Mouse (Mus musculus): ENCODE results near the gene Hyou1. TPM values are rescaled to one million over a fixed set of nuclear protein-coding genes. Genes with fewer than 3 reads are reported as not detected.
"Not testable (repeated sequence)": the region's sequence is repeated elsewhere in the genome, so short reads cannot be mapped to it uniquely, and the experiment has no call there.

Hyou1 gene
- polyA plus RNA-seq, 1 experiment, result 114 TPM

DNA sequence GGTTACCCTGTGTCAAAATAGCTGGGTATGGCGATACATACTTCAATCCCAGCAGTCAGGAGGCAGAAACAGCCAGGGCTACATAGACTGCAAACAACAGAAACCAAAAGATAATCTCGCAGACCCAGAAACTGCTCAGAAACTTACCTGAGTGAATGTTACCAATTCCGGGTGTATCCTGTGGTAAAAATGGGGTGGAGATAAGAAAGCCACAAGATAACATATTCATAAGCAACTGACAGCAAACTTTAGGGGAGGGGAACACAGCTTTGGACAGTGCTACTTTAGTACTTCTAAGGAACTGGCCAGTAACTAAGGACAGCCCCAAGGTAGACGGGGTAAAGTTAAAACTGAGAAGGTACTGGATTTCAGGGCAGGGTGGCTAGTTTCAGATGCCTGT lies 33.0 kb downstream of the Hyou1 start:
- TF ChIP-seq POLR2A (IDR thresholded peaks at IDR 0.05; ENCODE audit: insufficient read depth, low read length), result no peak
- no peak for TF ChIP-seq EP300 (IDR thresholded peaks at IDR 0.05; ENCODE audit: insufficient read depth, low read depth, low read length)
- no peak for TF ChIP-seq CTCF (IDR thresholded peaks at IDR 0.05; ENCODE audit: low read depth, low read length)
- H3K36me3 ChIP-seq (ENCODE audit: control insufficient read depth, insufficient read depth, low read length, poor library complexity, severe bottlenecking), result peaks cover 63% of the 10 kb centered on the region

DNA sequence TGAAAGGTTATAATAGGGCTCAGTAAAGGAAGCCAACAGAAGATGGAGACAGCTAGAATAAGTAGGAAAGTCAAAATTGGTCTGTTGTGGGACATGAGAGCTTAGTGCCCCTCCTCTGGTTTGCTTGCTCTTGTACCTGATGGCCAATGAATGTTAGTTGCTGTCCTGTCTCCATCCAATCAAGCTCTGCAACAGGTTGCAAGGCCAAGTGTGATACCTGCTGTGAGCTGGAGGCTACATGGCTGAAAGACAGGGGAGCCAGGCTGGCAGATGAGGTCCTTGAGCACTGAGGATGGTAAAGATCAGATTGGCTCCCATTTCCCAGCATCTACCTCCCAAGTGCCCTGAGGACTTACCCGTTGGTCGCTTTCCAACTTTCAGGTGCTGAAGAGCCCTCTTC lies 33.5 kb downstream of the Hyou1 start:
- TF ChIP-seq POLR2A (IDR thresholded peaks at IDR 0.05; ENCODE audit: insufficient read depth, low read length) (no peak), CTCF (IDR thresholded peaks at IDR 0.05; ENCODE audit: low read depth, low read length) (no peak), EP300 (IDR thresholded peaks at IDR 0.05; ENCODE audit: insufficient read depth, low read depth, low read length) (no peak)
- Histone ChIP-seq H3K27me3 (ENCODE audit: control insufficient read depth, insufficient read depth, low read length, poor library complexity, severe bottlenecking) (no peaks in the 10 kb centered on the region), H3K4me3 (ENCODE audit: low read depth, low read length) (no peak overlapping the region), H3K36me3 (ENCODE audit: control insufficient read depth, insufficient read depth, low read length, poor library complexity, severe bottlenecking) (peaks cover 63% of the 10 kb centered on the region), H3K9ac (ENCODE audit: low read depth, poor library complexity, severe bottlenecking) (no peak overlapping the region), H3K4me1 (ENCODE audit: control insufficient read depth, insufficient read depth, low read length) (no peaks in the 10 kb centered on the region), H3K9me3 (replicated peaks; ENCODE audit: control insufficient read depth, insufficient read depth, low read length, poor library complexity, severe bottlenecking) (no peaks in the 10 kb centered on the region), H3K27ac (ENCODE audit: insufficient read depth, low read length) (no peak overlapping the region)

More for the DNA sequence above, 33.0 kb downstream of the Hyou1 start:
- Histone ChIP-seq H3K4me1 (ENCODE audit: control insufficient read depth, insufficient read depth, low read length) (no peaks in the 10 kb centered on the region), H3K27ac (ENCODE audit: insufficient read depth, low read length) (0 out of 2 replicates have a peak overlapping the region, but pooled peaks have one; percentile 12), H3K9ac (ENCODE audit: low read depth, poor library complexity, severe bottlenecking) (no peak overlapping the region), H3K9me3 (replicated peaks; ENCODE audit: control insufficient read depth, insufficient read depth, low read length, poor library complexity, severe bottlenecking) (no peaks in the 10 kb centered on the region), H3K27me3 (ENCODE audit: control insufficient read depth, insufficient read depth, low read length, poor library complexity, severe bottlenecking) (no peaks in the 10 kb centered on the region), H3K4me3 (ENCODE audit: low read depth, low read length) (no peak overlapping the region)

DNA sequence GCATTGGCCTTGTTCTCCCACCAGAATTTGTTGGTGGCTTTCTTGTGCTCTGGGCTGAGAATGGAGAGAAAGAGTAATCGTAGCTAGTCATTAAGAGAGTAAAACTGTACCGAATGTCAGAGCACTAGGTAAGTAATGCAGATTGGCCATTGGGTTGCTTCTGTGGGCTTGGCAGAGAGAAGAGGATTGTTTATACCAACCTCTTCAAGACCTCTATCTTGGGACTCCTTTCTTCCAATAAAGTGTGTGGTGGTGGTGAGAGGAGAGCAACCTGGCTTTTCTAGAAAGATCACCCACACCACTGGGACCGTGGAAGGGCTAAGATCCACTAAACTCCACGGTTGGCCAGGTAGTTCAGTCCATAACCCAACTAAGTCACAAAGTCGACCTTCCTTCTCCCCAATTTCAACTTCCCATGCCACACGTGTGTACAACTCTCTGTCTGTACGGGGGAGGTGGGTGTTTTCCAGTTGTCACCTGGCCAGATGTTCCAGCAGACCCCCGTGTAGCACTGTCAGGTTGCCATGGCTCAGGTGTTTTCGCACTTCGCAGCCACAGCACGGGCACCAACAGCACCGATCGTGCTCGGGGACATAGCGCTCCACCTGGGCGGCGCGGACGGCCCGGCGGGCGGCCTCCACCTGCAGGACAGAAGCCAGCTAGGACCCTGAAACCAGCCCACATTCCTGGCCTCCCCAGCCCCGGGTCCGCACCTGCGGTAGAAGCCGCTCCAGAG lies 38.0 kb downstream of the Hyou1 start:
- peak overlapping the region; percentile 63 for H3K9ac ChIP-seq (ENCODE audit: low read depth, poor library complexity, severe bottlenecking)
- H3K27me3 ChIP-seq (ENCODE audit: control insufficient read depth, insufficient read depth, low read length, poor library complexity, severe bottlenecking), result no peaks in the 10 kb centered on the region
- no peaks in the 10 kb centered on the region for H3K9me3 ChIP-seq (replicated peaks; ENCODE audit: control insufficient read depth, insufficient read depth, low read length, poor library complexity, severe bottlenecking)
- H3K36me3 ChIP-seq (ENCODE audit: control insufficient read depth, insufficient read depth, low read length, poor library complexity, severe bottlenecking), result peaks cover 20% of the 10 kb centered on the region
- no peaks in the 10 kb centered on the region for H3K4me1 ChIP-seq (ENCODE audit: control insufficient read depth, insufficient read depth, low read length)
- H3K4me3 ChIP-seq (ENCODE audit: low read depth, low read length), result peak overlapping the region; percentile 92
- H3K27ac ChIP-seq (ENCODE audit: insufficient read depth, low read length), result no peak overlapping the region
- no peak for TF ChIP-seq POLR2A (IDR thresholded peaks at IDR 0.05; ENCODE audit: insufficient read depth, low read length)

DNA sequence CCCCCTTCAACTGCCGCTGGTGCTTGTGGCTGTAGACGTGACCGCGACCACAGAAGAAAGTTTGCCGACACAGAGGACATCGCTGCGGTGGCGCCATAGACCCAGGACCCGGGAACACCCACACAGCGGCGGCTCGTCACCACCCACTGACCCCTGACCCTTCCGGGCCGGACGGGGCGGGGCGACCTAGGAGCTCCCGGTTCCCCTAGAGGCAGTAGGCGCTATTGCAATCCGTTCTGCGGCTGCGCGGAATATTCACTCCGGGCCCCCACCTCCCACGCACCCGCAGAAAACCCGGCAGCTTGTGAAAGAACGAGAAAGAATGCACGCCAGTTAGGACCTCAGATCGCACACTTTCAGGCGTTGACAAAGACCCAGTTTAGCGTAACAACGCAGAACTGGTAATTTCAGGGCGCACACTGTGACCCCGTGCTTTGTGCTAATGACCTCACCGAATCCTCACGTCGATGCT lies 38.6 kb downstream of the Hyou1 start:
- peak; percentile 37 for TF ChIP-seq CTCF (IDR thresholded peaks at IDR 0.05; ENCODE audit: low read depth, low read length)
- no peak for TF ChIP-seq POLR2A (IDR thresholded peaks at IDR 0.05; ENCODE audit: insufficient read depth, low read length)
- H3K27me3 ChIP-seq (ENCODE audit: control insufficient read depth, insufficient read depth, low read length, poor library complexity, severe bottlenecking), result no peaks in the 10 kb centered on the region

DNA sequence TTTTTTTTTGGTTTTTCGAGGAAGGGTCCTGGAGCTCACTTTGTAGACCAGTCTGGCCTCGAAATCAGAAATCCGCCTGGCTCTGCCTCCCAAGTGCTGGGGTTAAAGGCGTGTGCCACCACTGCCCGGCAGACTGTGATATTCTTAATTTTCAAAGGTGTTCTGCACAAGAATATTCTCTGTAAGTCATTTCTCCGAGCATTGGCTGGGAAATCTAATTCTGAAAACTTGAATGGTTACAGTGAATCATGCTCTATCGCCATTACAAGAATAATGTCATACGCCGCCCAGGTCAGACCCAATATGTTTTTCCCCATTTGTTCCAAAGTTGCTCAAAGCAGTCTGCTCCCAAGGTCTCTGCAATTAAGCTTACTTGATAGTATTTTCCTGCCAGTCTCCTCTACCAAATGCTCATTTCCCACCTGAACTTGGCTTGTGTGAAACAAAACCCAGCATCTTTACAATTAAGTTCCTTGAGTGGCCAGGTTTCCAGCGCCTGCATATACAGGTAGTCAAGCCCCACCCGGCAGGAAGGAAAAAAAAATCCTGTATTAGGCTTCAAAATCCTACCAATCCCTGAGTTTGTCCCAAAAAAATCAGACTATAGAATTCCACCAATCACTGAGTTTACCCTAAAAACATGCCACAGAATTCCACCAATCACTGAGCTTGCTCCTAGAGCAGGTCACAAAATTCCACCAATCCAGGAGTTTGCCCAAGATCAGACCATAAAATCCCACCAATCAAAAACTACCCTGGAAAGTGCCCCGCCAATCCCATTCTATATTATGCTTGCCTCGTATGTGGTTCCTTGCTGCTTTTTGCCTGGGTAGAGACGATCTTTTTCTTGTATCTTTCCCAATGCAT lies 39.5 kb downstream of the Hyou1 start, which contains the start of gene Ccdc84:
Gene Ccdc84, minus strand, starts transcription at position 51 of the 867 bp plus-strand sequence.
- TF ChIP-seq CTCF (IDR thresholded peaks at IDR 0.05; ENCODE audit: low read depth, low read length) (no peak), POLR2A (IDR thresholded peaks at IDR 0.05; ENCODE audit: insufficient read depth, low read length) (no peak), EP300 (IDR thresholded peaks at IDR 0.05; ENCODE audit: insufficient read depth, low read depth, low read length) (no peak)
- Histone ChIP-seq H3K4me1 (ENCODE audit: control insufficient read depth, insufficient read depth, low read length) (no peaks in the 10 kb centered on the region), H3K27ac (ENCODE audit: insufficient read depth, low read length) (peak within 1 kb of the TSS; percentile 52), H3K36me3 (ENCODE audit: control insufficient read depth, insufficient read depth, low read length, poor library complexity, severe bottlenecking) (peaks cover 10% of the 10 kb centered on the region), H3K9ac (ENCODE audit: low read depth, poor library complexity, severe bottlenecking) (peak within 1 kb of the TSS; percentile 63), H3K4me3 (ENCODE audit: low read depth, low read length) (peak within 1 kb of the TSS; percentile 92), H3K27me3 (ENCODE audit: control insufficient read depth, insufficient read depth, low read length, poor library complexity, severe bottlenecking) (no peaks in the 10 kb centered on the region), H3K9me3 (replicated peaks; ENCODE audit: control insufficient read depth, insufficient read depth, low read length, poor library complexity, severe bottlenecking) (no peaks in the 10 kb centered on the region)

More for the DNA sequence above, 38.6 kb downstream of the Hyou1 start:
- Histone ChIP-seq H3K27ac (ENCODE audit: insufficient read depth, low read length) (peak overlapping the region; percentile 52), H3K9me3 (replicated peaks; ENCODE audit: control insufficient read depth, insufficient read depth, low read length, poor library complexity, severe bottlenecking) (no peaks in the 10 kb centered on the region), H3K36me3 (ENCODE audit: control insufficient read depth, insufficient read depth, low read length, poor library complexity, severe bottlenecking) (peaks cover 15% of the 10 kb centered on the region), H3K9ac (ENCODE audit: low read depth, poor library complexity, severe bottlenecking) (peak overlapping the region; percentile 63), H3K4me3 (ENCODE audit: low read depth, low read length) (peak overlapping the region; percentile 92), H3K4me1 (ENCODE audit: control insufficient read depth, insufficient read depth, low read length) (no peaks in the 10 kb centered on the region)

DNA sequence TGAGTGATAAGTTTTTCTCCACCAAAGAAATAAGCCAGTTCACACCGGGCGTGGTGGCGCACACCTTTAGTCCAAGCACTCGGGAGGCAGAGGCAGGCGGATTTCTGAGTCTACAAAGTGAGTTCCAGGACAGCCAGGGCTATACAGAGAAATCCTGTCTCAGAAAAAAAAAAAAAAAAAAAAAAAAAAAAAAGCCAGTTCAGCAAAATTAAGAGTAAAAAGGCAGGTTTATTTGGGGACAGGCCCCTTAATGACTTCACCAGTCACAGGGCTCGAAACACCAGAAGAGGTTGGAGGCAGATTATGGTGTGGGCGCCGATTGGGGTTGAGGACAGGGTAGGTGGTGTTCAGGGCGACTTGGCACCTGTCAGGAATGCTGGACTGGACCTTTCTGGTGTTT lies 40.4 kb downstream of the Hyou1 start:
- not testable (repeated sequence) for H3K4me3 ChIP-seq (ENCODE audit: low read depth, low read length); H3K9ac ChIP-seq (ENCODE audit: low read depth, poor library complexity, severe bottlenecking)
- peak overlapping the region; percentile 52 for H3K27ac ChIP-seq (ENCODE audit: insufficient read depth, low read length)

More for the DNA sequence above, 40.4 kb downstream of the Hyou1 start:
- H3K9me3 ChIP-seq (replicated peaks; ENCODE audit: control insufficient read depth, insufficient read depth, low read length, poor library complexity, severe bottlenecking); H3K4me1 ChIP-seq (ENCODE audit: control insufficient read depth, insufficient read depth, low read length); H3K36me3 ChIP-seq (ENCODE audit: control insufficient read depth, insufficient read depth, low read length, poor library complexity, severe bottlenecking); H3K27me3 ChIP-seq (ENCODE audit: control insufficient read depth, insufficient read depth, low read length, poor library complexity, severe bottlenecking): not testable (repeated sequence)
